Mouse (Mus musculus): ENCODE measurements at regions not wholly inside any gene's neighbourhood (a gene's known extent, or its start where the extent isn't known, plus 50 kb on each side); places are given as distances from the start of the nearest gene placed in this dataset.

DNA sequence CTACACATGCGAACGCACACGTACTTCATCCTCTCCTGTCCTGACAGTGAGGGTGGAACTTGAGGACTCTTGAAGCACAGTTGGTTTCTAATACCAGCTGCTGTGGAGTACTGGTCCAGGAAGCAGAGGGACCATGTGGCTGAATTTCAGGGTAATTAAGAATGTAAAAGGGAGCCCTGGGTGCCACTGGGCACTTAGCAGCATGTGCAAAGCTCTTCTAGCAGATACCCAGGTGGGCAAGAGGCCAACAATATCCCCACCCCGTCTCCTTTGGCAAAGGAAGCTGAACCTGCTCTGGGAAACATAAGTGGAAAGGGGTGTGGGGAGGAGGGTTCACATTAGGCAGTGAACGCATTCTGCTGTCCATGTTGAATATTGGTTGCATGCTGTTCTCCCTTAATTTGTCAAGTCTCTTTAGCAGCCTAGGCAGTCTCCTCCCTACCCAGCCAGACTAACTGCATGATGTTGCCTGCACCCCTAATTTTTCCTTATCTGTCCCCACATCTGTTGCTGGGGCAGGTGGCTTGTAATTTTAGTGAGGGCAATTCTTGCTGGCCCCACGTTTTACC is 369.6 kb downstream of the Sorl1 start:
- H3K4me3 ChIP-seq (replicated peaks), result no peak overlapping the region
- no peaks in the 10 kb centered on the region for H3K36me3 ChIP-seq (ENCODE audit: control insufficient read depth)
- no peak for TF ChIP-seq TAL1 (IDR thresholded peaks at IDR 0.05; ENCODE audit: low read length)
- no peak for TF ChIP-seq GATA1 (IDR thresholded peaks at IDR 0.05; ENCODE audit: low read length)
- no peaks in the 10 kb centered on the region for H3K9me3 ChIP-seq (ENCODE audit: control insufficient read depth, low read length)
- no peaks in the 10 kb centered on the region for H3K4me1 ChIP-seq (ENCODE audit: control insufficient read depth)
- no peaks in the 10 kb centered on the region for H3K27me3 ChIP-seq (ENCODE audit: control insufficient read depth)

DNA sequence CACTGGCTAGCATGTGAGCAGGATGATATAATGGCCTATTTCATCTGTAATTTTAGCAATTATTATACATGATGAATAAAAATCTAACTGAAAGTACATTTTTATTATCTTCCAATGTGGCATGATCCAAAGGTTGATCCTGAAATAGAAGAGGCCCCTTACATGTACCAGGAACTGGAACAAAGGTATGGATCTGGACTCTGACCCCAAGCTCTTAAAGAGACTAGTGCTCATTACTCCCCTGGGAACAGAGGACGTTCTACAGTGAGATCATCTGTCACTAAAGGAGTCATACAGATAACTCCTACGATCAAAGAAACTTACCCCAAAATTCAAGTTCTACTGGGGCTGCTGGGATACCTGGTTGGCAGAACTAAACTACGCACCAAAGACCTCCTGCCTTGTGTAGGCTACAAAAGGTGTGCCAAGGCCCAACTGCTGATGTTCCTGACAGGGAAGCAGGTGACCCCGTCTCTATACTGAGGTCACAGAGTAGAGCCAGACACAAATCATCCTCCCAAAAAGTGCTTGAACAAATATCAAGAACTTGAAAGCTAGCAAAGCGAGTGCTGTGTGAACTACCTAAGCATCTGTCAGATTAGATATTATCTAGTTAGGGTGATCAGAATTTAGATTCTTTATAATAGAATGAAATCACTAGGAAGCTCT is 378.0 kb downstream of the Sorl1 start:
- TF ChIP-seq TAL1 (IDR thresholded peaks at IDR 0.05; ENCODE audit: low read length) (no peak), GATA1 (IDR thresholded peaks at IDR 0.05; ENCODE audit: low read length) (no peak)
- Histone ChIP-seq H3K9me3 (ENCODE audit: control insufficient read depth, low read length) (no peaks in the 10 kb centered on the region), H3K4me1 (ENCODE audit: control insufficient read depth) (no peaks in the 10 kb centered on the region), H3K27me3 (ENCODE audit: control insufficient read depth) (no peaks in the 10 kb centered on the region), H3K4me3 (replicated peaks) (no peak overlapping the region), H3K36me3 (ENCODE audit: control insufficient read depth) (no peaks in the 10 kb centered on the region)

DNA sequence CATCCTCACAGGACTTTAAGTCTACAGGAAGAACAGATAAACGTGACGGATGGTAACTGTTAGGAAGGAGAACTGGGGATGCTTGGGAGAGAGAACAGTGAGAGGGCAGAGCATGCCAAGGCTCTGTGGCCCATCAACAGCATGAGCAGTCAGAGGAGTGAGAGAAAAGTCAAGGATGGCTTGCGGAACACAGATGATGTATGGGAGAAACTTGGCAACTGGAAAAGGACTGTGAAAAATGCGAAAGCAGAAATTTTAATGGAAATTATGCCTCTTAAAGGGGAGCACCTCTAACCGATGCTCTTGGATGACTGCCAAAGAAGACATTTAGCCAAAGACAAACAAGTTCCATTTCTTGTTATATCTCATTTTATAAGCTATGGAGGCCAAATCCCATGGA is 382.6 kb downstream of the Sorl1 start:
- no peaks in the 10 kb centered on the region for H3K36me3 ChIP-seq (ENCODE audit: control insufficient read depth)
- H3K4me1 ChIP-seq (ENCODE audit: control insufficient read depth), result no peaks in the 10 kb centered on the region
- TF ChIP-seq GATA1 (IDR thresholded peaks at IDR 0.05; ENCODE audit: low read length) (no peak), TAL1 (IDR thresholded peaks at IDR 0.05; ENCODE audit: low read length) (no peak)
- peaks cover 2% of the 10 kb centered on the region; the same call in 1 of the 2 replicates for H3K27me3 ChIP-seq (ENCODE audit: control insufficient read depth)
- H3K9me3 ChIP-seq (ENCODE audit: control insufficient read depth, low read length), result no peaks in the 10 kb centered on the region; the same call in 1 of the 2 replicates
- no peak overlapping the region for H3K4me3 ChIP-seq (replicated peaks)

DNA sequence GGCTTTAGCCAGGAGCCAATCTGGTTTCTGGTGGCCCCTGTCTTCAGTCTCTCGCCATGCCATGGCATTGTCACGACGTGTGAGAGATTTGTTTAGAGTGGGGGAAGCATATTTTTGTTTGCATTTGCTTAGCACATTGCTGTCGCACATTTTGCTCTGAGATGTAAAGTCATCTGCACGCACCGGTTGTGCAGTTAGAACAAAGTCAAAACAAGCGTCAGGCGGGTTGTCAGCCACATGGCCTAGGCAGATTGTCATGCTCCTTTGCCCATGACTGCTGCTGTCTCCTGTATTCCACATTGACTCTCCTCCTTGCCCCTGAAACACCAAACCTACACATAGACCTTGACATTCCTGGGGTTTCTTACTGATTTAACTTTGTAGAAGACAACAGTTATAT is 383.6 kb downstream of the Sorl1 start:
- Histone ChIP-seq H3K27me3 (ENCODE audit: control insufficient read depth) (peaks cover 9% of the 10 kb centered on the region), H3K36me3 (ENCODE audit: control insufficient read depth) (no peaks in the 10 kb centered on the region), H3K9me3 (ENCODE audit: control insufficient read depth, low read length) (no peaks in the 10 kb centered on the region; the same call in 1 of the 2 replicates), H3K4me3 (replicated peaks) (no peak overlapping the region), H3K4me1 (ENCODE audit: control insufficient read depth) (no peaks in the 10 kb centered on the region)
- no peak for TF ChIP-seq GATA1 (IDR thresholded peaks at IDR 0.05; ENCODE audit: low read length)
- TF ChIP-seq TAL1 (IDR thresholded peaks at IDR 0.05; ENCODE audit: low read length), result no peak

DNA sequence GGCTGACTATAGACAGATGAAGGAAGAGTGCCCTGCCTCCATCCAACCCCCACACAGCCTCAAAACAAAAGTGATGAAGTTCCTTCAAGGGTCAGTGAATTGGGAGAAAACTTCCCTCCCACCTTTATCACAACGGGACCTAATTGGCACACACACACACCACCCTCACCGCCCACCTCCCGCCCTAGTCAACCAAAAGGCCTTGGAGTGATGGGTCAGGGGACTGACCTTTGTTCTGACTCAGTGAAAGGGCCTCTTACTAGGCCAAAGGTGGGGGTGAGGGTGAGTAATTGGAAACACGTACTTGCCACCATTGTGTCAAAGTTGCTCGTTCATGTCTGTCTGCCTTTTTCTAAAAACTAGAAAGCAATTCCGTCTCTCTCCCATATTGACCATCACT is 386.4 kb downstream of the Sorl1 start:
- Histone ChIP-seq H3K4me1 (ENCODE audit: control insufficient read depth) (no peaks in the 10 kb centered on the region), H3K27me3 (ENCODE audit: control insufficient read depth) (peaks cover 9% of the 10 kb centered on the region), H3K4me3 (replicated peaks) (no peak overlapping the region), H3K36me3 (ENCODE audit: control insufficient read depth) (no peaks in the 10 kb centered on the region), H3K9me3 (ENCODE audit: control insufficient read depth, low read length) (no peaks in the 10 kb centered on the region; the same call in 1 of the 2 replicates)
- TF ChIP-seq TAL1 (IDR thresholded peaks at IDR 0.05; ENCODE audit: low read length) (no peak), GATA1 (IDR thresholded peaks at IDR 0.05; ENCODE audit: low read length) (no peak)

DNA sequence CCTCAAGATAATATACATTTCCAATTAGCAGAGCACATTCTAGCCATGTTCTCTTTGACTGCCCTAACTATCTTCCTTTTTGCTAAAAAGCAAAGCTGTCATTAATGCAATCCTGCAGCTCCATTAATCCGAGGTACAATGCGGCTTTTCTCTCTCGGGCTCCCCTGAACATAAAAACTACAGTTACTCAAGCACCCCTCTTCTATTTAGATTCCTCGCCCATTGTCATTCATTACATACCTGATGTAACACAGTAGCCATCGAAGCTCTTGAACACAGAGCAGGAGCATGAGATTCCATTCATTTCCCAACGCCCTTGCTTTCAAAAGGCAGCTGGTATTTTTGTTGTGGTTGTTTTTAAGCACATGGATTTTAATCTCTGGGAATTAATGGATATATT is 387.2 kb downstream of the Sorl1 start:
- no peaks in the 10 kb centered on the region for H3K4me1 ChIP-seq (ENCODE audit: control insufficient read depth)
- no peak overlapping the region for H3K4me3 ChIP-seq (replicated peaks)
- no peaks in the 10 kb centered on the region; the same call in 1 of the 2 replicates for H3K9me3 ChIP-seq (ENCODE audit: control insufficient read depth, low read length)
- H3K27me3 ChIP-seq (ENCODE audit: control insufficient read depth), result peaks cover 9% of the 10 kb centered on the region
- TF ChIP-seq GATA1 (IDR thresholded peaks at IDR 0.05; ENCODE audit: low read length) (no peak), TAL1 (IDR thresholded peaks at IDR 0.05; ENCODE audit: low read length) (no peak)
- no peaks in the 10 kb centered on the region for H3K36me3 ChIP-seq (ENCODE audit: control insufficient read depth)

DNA sequence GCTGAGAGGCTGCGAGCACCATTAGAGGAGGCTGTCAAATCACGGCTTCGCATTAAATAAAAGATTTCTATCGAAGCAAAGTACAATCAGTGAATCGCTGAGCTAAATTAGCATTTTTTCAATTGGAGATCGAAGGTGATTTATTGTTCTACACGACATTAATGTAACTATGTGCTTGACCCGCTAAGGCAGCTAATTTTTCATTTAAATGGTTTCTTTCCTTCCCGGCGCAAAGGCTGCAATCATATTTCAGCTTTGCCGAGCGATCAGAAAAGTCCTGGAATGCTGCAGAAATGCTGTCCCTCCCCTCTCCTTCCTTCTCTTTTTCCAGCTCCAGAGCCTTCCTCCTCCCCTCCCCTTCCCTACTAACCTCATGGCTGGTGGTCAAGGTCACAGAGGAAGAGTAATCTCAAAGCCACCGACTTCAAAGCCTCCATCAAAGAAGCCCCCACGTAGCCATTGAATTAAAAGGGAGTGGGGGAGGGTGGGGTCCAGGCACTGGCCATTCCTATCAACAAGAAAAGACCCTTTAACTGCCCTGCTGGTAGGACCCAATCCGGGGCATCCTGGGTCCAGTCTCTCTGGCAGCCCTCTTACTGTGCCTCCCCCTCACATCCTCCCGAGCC is 387.8 kb downstream of the Sorl1 start:
- TF ChIP-seq TAL1 (IDR thresholded peaks at IDR 0.05; ENCODE audit: low read length), result no peak
- TF ChIP-seq GATA1 (IDR thresholded peaks at IDR 0.05; ENCODE audit: low read length), result no peak

DNA sequence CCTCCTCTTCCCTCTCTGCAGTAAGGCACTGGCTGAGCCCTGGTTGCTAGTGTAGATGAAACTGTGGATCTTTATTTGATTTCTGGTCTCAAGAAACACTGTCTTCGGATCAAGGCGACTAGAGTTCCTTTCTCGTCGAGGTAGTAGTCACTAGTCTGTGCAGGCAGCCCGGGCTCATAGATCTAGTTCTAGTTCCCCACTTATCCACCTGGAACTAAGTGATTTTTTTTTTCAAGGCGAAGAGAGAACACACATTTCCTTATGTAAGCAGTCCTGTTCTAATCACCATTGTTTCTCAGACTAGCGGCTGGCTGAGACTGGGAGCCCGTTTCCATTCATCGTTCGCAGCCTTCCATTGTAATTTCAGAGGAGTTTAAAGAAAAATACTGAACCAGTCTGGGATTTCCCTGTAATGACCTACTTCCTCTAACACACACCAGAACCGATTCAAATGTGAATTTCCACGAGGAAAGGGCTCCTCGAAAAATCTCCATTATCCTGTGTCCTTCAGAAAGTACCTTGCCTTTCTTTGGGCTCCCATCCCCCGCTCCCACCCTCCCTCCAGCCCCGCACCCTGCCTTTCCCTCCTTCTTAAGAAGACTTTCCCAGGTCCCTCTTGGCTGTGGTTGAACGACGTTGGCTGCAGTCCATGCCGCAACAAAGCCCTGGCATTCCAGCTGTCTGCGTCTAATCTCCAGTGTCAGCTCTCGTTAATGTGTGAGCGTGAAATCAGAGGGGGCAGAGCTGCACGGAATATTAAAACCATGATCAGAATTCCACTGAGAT is 388.5 kb downstream of the Sorl1 start:
- Histone ChIP-seq H3K9me3 (ENCODE audit: control insufficient read depth, low read length) (no peaks in the 10 kb centered on the region; the same call in 1 of the 2 replicates), H3K4me3 (replicated peaks) (no peak overlapping the region), H3K36me3 (ENCODE audit: control insufficient read depth) (no peaks in the 10 kb centered on the region), H3K27me3 (ENCODE audit: control insufficient read depth) (peaks cover 9% of the 10 kb centered on the region), H3K4me1 (ENCODE audit: control insufficient read depth) (no peaks in the 10 kb centered on the region)
- no peak for TF ChIP-seq GATA1 (IDR thresholded peaks at IDR 0.05; ENCODE audit: low read length)
- TF ChIP-seq TAL1 (IDR thresholded peaks at IDR 0.05; ENCODE audit: low read length), result no peak

More for the DNA sequence above, 387.8 kb downstream of the Sorl1 start:
- Histone ChIP-seq H3K4me1 (ENCODE audit: control insufficient read depth) (no peaks in the 10 kb centered on the region), H3K36me3 (ENCODE audit: control insufficient read depth) (no peaks in the 10 kb centered on the region), H3K9me3 (ENCODE audit: control insufficient read depth, low read length) (no peaks in the 10 kb centered on the region; the same call in 1 of the 2 replicates), H3K27me3 (ENCODE audit: control insufficient read depth) (peaks cover 9% of the 10 kb centered on the region), H3K4me3 (replicated peaks) (no peak overlapping the region)
